Mouse (Mus musculus) embryonic facial prominence, embryonic 10.5 days (tissue): ENCODE measurements around the gene Col17a1. TPM values are rescaled to one million over a fixed set of nuclear protein-coding genes. Genes with fewer than 3 reads are reported as not detected.
A peak's percentile ranks its signal among the peaks of the same experiment; 100 is the strongest.

Experiments used
- DNase-seq: peaks from one replicate; pipeline ENCODE4 v3.0.0-alpha.2; 2017; ENCODE audit warnings: low spot score
- H3K27ac ChIP-seq: fragments of 300-500 bp; sonication (generic); replicated peaks from 2 replicates; pipeline ENCODE4 v1.5.1; 2016; ENCODE audit warnings: mild to moderate bottlenecking
- H3K27me3 ChIP-seq: fragments of 300-500 bp; sonication (generic); replicated peaks from 2 replicates; pipeline ENCODE4 v1.6.1; 2016; ENCODE audit warnings: low read depth, mild to moderate bottlenecking; ENCODE audit not compliant: poor library complexity, severe bottlenecking
- H3K36me3 ChIP-seq: fragments of 300-500 bp; sonication (generic); replicated peaks from 2 replicates; pipeline ENCODE4 v1.6.1; 2016; ENCODE audit warnings: mild to moderate bottlenecking, moderate library complexity
- H3K4me1 ChIP-seq: fragments of 300-500 bp; sonication (generic); 2 replicates; pipeline ENCODE4 v1.6.1; 2016
- H3K4me3 ChIP-seq: fragments of 300-500 bp; sonication (generic); 2 replicates; pipeline ENCODE4 v1.5.1; 2016; ENCODE audit warnings: mild to moderate bottlenecking, moderate library complexity
- H3K9me3 ChIP-seq: fragments of 300-500 bp; sonication (generic); 2 replicates; pipeline ENCODE4 v1.6.1; 2016; ENCODE audit warnings: mild to moderate bottlenecking
- WGBS: fragments of 180-500 bp; shearing (Covaris S2); methylation state at CpG from one replicate; pipeline ENCODE4 v1.1.7; 2016; 5-methylcytosine and 5-hydroxymethylcytosine counted together
- polyA plus RNA-seq: library from polyadenylated mRNA; unstranded; fragments of >200 nt; fragmentation: Nextera tagmentation; extraction: Ambion mirVana; gene quantifications from 2 replicates; pipeline ENCODE4 v1.2.1, GENCODE M21; 2016

The Col17a1 gene
- 0.40 and 1.6 TPM in 2 replicates for polyA plus RNA-seq

GRCm38 (mm10) chr19:47691994-47692393, at the start of gene Col17a1:
Gene Col17a1, minus strand, starts transcription at chr19:47692094.
- no peak within 1 kb of the TSS for H3K27ac ChIP-seq
- no peaks in the 10 kb centered on the region for H3K36me3 ChIP-seq
- H3K4me1 ChIP-seq = 0 out of 2 replicates have a peak, but pooled peaks cover 2% of the 10 kb centered on the region
- H3K27me3 ChIP-seq = no peaks in the 10 kb centered on the region
- DNase-seq = no peak
- 77% methylated on average over 6 of the region's 6 CpGs for WGBS
- no peaks in the 10 kb centered on the region for H3K9me3 ChIP-seq
- no peak within 1 kb of the TSS for H3K4me3 ChIP-seq

- 4% methylated on average over 15 of the region's 15 CpGs for WGBS
- peak; percentile 84 for DNase-seq
- peak overlapping the region; percentile 84 for H3K4me3 ChIP-seq
- peak overlapping the region; percentile 96 for H3K27ac ChIP-seq
- peaks cover 45% of the 10 kb centered on the region for H3K36me3 ChIP-seq
- H3K4me1 ChIP-seq = peaks cover 10% of the 10 kb centered on the region
- H3K27me3 ChIP-seq = no peaks in the 10 kb centered on the region
- no peaks in the 10 kb centered on the region for H3K9me3 ChIP-seq
Observed at GRCm38 (mm10) chr19:47731931-47732330, 40.0 kb upstream of the Col17a1 start.

GRCm38 (mm10) chr19:47731071-47731881, 39.4 kb upstream of the Col17a1 start, which contains the start of gene Sfr1:
Gene Sfr1, plus strand, starts transcription at chr19:47731682.
- Histone ChIP-seq H3K27ac (peak within 1 kb of the TSS; percentile 96), H3K9me3 (no peaks in the 10 kb centered on the region), H3K4me1 (peaks cover 10% of the 10 kb centered on the region), H3K4me3 (peak within 1 kb of the TSS; percentile 84), H3K36me3 (peaks cover 39% of the 10 kb centered on the region), H3K27me3 (no peaks in the 10 kb centered on the region)
- under 1% methylated on average over 72 of the region's 72 CpGs for WGBS
- DNase-seq = peak; percentile 100

GRCm38 (mm10) chr19:47730691-47731070, 38.8 kb upstream of the Col17a1 start:
- WGBS = 1% methylated on average over 12 of the region's 12 CpGs
- peak overlapping the region; percentile 84 for H3K4me3 ChIP-seq
- peak; percentile 86 for DNase-seq

GRCm38 (mm10) chr19:47725643-47726140, 33.8 kb upstream of the Col17a1 start:
- no peak overlapping the region for H3K27ac ChIP-seq
- peaks cover 9% of the 10 kb centered on the region for H3K4me1 ChIP-seq
- DNase-seq = no peak
- no peaks in the 10 kb centered on the region for H3K9me3 ChIP-seq
- H3K4me3 ChIP-seq = no peak overlapping the region
- no peaks in the 10 kb centered on the region for H3K27me3 ChIP-seq
- no peaks in the 10 kb centered on the region for H3K36me3 ChIP-seq
- WGBS = 83% methylated on average over 7 of the region's 7 CpGs

More at GRCm38 (mm10) chr19:47730691-47731070, 38.8 kb upstream of the Col17a1 start:
- Histone ChIP-seq H3K4me1 (peaks cover 10% of the 10 kb centered on the region), H3K36me3 (peaks cover 33% of the 10 kb centered on the region), H3K27ac (peak overlapping the region; percentile 96), H3K9me3 (no peaks in the 10 kb centered on the region), H3K27me3 (no peaks in the 10 kb centered on the region)

GRCm38 (mm10) chr19:47724903-47725302, 33.0 kb upstream of the Col17a1 start:
- Histone ChIP-seq H3K9me3 (no peaks in the 10 kb centered on the region), H3K36me3 (no peaks in the 10 kb centered on the region), H3K27me3 (no peaks in the 10 kb centered on the region), H3K4me3 (no peak overlapping the region), H3K4me1 (peaks cover 2% of the 10 kb centered on the region), H3K27ac (no peak overlapping the region)
- DNase-seq = no peak
- WGBS = 84% methylated on average over 4 of the region's 4 CpGs

GRCm38 (mm10) chr19:47722471-47722870, 30.6 kb upstream of the Col17a1 start:
- Histone ChIP-seq H3K4me1 (no peaks in the 10 kb centered on the region; the same call in 1 of the 2 replicates), H3K4me3 (no peak overlapping the region), H3K9me3 (no peaks in the 10 kb centered on the region), H3K27ac (no peak overlapping the region), H3K27me3 (no peaks in the 10 kb centered on the region), H3K36me3 (no peaks in the 10 kb centered on the region)
- 80% methylated on average over 6 of the region's 6 CpGs for WGBS
- DNase-seq = no peak

GRCm38 (mm10) chr19:47719147-47719546, 27.3 kb upstream of the Col17a1 start:
- 87% methylated on average over 3 of the region's 3 CpGs for WGBS
- Histone ChIP-seq H3K4me1 (no peaks in the 10 kb centered on the region; the same call in 1 of the 2 replicates), H3K36me3 (no peaks in the 10 kb centered on the region), H3K4me3 (no peak overlapping the region), H3K27ac (no peak overlapping the region), H3K9me3 (no peaks in the 10 kb centered on the region), H3K27me3 (no peaks in the 10 kb centered on the region)
- DNase-seq = no peak

GRCm38 (mm10) chr19:47716144-47716543, 24.2 kb upstream of the Col17a1 start:
- no peak for DNase-seq
- 59% methylated on average over 2 of the region's 2 CpGs for WGBS

GRCm38 (mm10) chr19:47713457-47713856, 21.6 kb upstream of the Col17a1 start:
- no peak overlapping the region for H3K4me3 ChIP-seq
- H3K9me3 ChIP-seq = no peaks in the 10 kb centered on the region
- H3K36me3 ChIP-seq = no peaks in the 10 kb centered on the region
- no peak for DNase-seq
- WGBS = 91% methylated on average over 9 of the region's 9 CpGs
- no peaks in the 10 kb centered on the region for H3K4me1 ChIP-seq
- H3K27me3 ChIP-seq = no peaks in the 10 kb centered on the region
- H3K27ac ChIP-seq = no peak overlapping the region

More at GRCm38 (mm10) chr19:47716144-47716543, 24.2 kb upstream of the Col17a1 start:
- H3K4me3 ChIP-seq = no peak overlapping the region
- H3K27me3 ChIP-seq = no peaks in the 10 kb centered on the region
- no peak overlapping the region for H3K27ac ChIP-seq
- H3K36me3 ChIP-seq = no peaks in the 10 kb centered on the region
- no peaks in the 10 kb centered on the region for H3K9me3 ChIP-seq
- no peaks in the 10 kb centered on the region for H3K4me1 ChIP-seq

GRCm38 (mm10) chr19:47710376-47710775, 18.5 kb upstream of the Col17a1 start:
- H3K9me3 ChIP-seq = no peaks in the 10 kb centered on the region
- no peaks in the 10 kb centered on the region for H3K27me3 ChIP-seq
- WGBS = 83% methylated on average over 4 of the region's 4 CpGs
- H3K4me1 ChIP-seq = no peaks in the 10 kb centered on the region
- H3K36me3 ChIP-seq = no peaks in the 10 kb centered on the region
- H3K4me3 ChIP-seq = no peak overlapping the region
- H3K27ac ChIP-seq = no peak overlapping the region
- DNase-seq = no peak

GRCm38 (mm10) chr19:47705772-47706309, 13.9 kb upstream of the Col17a1 start:
- DNase-seq = no peak
- 91% methylated on average over 8 of the region's 8 CpGs for WGBS
- H3K4me3 ChIP-seq = no peak overlapping the region

More at GRCm38 (mm10) chr19:47705772-47706309, 13.9 kb upstream of the Col17a1 start:
- H3K27me3 ChIP-seq = no peaks in the 10 kb centered on the region
- no peaks in the 10 kb centered on the region for H3K36me3 ChIP-seq
- no peaks in the 10 kb centered on the region for H3K4me1 ChIP-seq
- H3K9me3 ChIP-seq = no peaks in the 10 kb centered on the region
- no peak overlapping the region for H3K27ac ChIP-seq
